Mouse (Mus musculus) telencephalon, adult 2 months (tissue): ENCODE measurements around the gene Mpped2.

Experiments used
- DNase-seq: peaks from one replicate; pipeline ENCODE4 v3.0.0-alpha.2; 2011; ENCODE audit warnings: low read depth, low spot score

The Mpped2 gene

DNA sequence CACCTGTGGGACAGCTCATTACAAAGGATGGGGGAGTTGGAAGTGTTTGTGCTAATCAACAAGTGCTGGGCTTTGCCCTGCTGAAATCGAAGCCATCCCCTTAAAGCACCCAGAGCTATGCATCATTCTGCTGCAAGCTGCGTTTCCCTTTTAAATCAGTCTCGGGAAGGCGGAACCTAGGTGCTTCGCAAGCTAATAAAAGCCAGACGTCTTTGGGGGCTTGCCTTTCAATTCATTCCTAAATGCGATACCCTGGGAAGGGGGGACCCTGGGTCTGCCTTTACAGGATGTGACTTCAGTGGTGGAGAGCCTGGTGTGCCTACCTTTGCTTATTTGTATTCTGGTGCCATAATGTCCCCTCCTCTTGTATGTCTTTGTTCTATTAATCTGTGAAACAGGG, 103.2 kb downstream of the Mpped2 start:
- DNase-seq: no peak

DNA sequence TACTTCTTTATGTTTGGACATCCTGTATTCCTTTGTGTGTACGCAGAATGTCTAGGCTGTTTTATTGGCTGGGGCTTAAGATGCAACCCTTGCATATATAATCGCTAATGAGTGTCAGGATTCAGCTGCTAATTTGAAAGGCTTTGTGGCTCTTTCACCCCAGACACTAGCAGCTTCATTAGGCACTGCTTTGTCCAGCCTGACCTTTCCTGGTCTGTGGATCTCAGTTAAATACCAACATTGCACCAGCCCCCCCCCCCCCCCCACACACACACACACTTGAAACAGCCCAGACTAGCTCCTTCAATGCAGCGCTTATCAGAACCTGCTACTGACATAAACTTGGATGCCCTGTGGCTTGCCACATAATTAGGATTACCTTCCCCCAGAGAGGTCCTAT, 104.8 kb downstream of the Mpped2 start:
- no peak for DNase-seq

DNA sequence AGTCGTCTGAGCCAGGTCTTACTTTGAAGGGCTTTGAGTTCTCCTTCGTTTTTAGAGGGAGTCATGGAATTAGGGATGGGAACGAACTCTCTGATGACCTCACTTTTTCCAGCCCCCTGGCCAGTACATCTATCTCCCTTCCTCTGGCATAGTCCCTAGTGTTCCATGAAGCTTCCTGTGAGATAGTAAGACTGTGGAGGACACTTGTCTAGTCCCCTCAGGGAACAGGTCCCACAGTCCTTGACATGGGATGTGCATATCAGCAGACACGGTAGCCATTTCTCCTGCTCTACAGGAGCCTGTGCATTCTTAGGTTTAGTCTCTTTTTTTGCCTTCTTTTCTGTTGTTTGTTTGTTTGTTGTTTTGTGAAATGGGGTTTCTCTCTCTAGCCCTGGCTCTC, 105.8 kb downstream of the Mpped2 start:
- no peak for DNase-seq

DNA sequence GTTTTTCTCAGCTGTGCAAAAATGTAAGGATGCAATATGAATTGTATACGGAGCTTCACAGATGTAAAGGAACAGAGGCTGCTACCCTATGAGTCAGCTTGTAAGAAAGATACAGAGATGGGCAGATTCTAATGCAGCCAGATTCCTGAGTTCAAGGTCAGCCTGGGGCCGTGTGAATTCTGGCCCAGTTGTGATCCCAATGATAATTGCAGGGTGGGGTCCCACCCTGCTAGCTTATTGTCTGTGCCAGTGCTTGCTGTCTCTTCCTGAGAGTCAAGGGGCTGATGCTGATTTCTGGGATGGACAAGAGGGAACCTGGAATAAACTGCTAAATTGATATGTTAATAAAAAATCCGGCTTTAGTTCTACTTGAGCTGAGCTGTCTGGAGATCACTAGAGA, 122.8 kb downstream of the Mpped2 start:
- DNase-seq: no peak

DNA sequence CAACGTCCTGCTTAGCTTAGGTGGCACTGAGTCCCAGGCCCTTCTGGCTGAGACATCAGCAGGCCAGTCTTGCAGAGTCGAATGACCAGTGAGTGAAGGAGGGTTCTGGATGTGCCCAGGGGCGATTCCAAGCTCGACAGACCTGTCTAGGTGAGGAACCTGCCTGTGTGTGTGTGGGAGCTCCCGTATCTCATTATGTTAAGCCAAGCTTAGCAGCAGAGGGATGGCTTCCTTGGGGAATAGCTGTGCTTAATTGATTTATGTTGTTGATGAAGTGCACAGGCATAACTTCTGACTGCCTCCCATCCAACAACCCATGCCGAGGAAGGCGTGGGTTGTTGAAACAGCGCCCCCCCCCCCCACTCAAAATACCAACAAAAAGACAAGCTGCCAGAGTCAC, 128.2 kb downstream of the Mpped2 start:
- DNase-seq: no peak

DNA sequence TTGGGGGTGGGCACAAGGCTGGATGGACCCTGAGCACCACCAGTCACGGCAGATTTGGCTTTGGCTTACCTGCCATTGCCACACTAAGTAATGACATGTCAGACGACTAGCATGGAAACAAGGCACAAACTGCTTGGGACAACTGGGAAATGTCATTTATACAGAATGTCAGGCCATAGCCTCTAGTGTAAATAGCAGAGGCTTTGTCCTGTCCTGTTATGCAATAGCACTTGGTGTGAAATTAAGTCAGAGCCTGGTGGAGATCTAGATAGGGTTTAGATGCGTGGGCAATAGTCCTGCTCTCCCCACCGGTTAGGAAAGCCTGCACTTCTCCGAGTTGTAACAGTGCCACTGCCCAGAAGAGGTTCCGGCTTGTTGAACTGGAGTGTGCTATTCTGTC, 128.8 kb downstream of the Mpped2 start:
- DNase-seq: no peak

DNA sequence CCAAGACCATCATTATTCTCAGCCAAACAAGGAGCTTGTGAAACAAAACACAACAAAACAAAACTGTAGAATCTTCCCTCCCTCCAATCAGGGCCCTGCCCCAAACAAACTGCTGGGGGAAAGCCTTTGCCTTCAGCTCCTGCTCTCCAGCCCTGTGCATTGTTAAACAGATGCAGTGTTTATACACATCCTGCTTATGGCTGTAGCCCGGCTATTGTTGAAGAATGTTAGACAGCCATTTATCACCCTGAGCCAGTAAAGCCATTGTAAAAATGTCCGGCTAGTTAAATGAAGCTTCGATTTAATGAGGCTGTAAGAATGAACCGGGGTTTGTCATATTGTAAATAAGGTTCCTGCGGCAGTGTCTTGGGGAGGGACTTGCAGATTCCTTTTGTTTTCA, 129.5 kb downstream of the Mpped2 start:
- no peak for DNase-seq

DNA sequence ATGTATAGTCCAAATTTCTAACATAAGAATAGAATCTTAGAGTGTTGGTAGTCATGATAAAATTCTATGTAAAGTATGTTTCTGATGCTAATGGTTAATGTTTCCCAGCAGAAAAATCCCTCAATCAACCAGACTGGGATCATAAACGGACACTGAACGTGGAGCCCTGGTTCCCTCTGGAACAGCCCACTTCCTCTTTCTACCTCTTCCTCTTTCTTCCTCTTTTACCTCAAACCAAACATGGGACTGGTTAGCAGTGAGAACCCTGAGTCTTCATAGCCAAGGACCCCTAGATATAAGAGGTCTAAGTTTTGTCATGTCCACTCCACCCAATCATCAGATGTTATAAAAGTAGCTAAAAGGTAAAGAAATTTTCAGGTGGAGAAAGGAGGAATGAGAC, 132.4 kb downstream of the Mpped2 start:
- DNase-seq: no peak

DNA sequence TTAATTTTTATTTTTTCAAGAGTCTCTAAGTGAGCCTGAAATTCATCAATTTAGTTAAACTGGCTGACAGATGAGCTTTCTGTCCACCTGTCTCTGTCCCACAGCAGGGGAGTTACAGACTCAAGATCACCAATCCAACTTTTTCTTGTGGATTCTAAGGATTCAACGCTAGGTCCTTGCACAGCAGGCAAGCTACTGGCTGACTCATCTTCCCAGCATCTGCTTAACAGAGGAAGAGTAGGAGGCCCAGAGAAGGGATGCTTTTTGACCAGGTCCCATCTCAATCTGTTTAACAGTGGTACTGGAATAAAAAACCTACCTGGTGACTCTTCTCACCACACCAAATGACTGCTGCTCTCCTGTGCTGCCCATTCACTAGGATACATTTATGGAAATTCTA, 133.0 kb downstream of the Mpped2 start:
- peak; percentile 17 for DNase-seq

DNA sequence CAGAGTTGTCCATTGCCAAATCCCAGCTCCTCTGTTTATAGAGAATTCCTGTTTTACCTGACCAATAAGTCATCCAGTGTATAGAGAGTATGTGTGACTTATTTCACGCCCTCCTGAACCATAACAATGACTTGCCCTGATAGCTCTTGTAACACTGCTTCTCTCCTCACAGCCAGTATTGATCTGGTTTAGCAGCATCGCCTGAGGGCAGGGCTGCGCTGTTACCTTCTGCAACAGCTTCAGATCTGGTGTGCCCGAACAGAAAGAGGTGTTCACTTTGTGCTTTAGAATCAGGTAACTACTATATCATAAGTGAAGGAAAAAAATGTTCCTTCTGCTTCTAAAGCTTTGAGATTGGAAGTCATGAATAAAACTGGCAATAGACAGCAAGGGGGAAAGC, 133.7 kb downstream of the Mpped2 start:
- no peak for DNase-seq

DNA sequence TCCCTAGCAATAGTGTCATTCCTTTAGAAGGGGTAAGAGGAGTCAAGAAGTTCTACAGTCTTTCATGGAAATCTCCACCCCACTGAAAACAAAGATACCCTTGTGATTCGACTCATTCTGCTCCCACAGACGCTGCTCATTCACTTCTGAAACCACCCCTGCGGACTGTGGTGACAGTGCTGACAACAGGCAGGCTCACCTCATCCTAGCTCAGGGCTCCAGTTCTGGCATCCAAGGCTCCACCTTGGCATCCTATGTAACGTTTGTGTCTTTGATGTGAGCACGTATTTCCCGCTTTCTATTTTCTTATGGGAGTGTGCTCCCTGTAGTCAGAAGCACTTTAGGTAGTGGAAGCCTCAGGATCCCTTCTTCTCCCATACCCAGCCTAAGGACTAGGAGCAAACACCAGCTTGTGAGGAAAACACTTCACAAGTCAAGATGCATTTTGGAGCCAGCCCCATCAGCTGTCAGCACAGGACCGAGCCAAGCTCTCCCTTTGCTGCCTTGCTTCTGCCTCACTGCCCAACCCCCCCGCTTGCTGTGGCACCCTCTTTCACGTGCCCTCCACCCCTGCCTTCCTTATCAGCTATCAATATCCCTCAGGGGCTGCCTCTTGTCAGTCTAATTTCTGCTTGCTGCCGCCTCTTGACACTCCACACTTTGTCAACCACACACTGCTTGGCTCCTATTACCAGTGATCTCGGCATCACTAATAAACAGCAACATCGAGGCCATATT, 135.7 kb downstream of the Mpped2 start:
- DNase-seq: no peak

DNA sequence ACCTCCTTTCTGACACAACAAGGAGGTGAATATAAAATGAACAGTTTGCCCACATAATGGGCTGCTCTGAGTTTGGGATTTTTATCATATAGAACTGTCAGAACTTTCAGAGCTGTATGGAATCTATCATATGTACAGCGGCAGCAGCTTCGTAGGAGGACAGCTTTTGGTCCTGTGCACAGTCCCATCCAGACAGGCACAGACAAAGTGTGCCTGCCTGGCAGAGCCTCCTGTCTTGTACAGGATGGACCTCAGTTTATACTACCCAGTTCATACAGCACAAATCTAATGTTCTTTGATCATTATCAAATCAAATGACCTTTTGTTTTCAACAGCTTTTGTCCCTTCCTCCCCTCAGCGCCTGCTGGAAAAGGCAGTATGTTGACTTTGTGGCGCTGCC, 136.4 kb downstream of the Mpped2 start:
- DNase-seq: no peak

DNA sequence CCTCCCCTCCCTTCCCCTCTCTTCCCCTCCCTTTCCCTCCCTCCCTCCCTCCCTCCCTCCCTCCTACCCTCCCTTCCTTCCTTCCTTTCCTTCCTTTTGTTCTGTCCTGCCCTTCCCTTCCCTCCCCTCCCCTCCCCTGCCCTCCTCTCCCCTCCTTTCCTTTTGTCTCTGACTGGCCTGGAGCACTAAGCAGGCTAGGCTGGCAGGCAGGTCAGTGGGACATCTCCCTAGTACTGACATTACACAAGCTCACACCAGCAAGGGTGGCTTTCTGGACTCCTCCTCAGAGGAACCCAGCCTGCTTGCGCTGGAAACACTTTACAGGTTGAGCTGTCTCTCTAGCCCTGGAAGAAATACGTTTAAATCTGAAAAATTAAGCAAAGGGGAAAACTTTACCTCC, 139.5 kb downstream of the Mpped2 start:
- no peak for DNase-seq

DNA sequence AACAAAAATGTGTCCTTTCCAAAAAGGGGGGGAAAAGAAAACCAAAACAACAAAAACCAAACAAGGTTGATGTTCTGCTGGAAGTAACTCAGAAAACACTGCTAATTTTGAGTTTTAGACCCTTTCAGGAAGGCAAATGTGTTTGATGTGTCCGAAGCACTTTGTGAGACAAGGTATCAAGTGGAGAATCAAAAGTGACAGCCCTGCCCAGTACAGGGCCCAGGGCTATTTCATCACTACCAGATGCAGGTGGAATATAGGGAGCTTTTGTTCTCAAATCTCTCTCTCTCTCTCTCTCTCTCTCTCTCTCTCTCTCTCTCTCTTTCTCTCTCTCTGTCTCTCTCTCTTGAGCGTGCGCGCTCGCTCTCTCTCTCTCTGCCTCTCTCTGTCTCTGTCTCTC, 140.1 kb downstream of the Mpped2 start:
- no peak for DNase-seq

DNA sequence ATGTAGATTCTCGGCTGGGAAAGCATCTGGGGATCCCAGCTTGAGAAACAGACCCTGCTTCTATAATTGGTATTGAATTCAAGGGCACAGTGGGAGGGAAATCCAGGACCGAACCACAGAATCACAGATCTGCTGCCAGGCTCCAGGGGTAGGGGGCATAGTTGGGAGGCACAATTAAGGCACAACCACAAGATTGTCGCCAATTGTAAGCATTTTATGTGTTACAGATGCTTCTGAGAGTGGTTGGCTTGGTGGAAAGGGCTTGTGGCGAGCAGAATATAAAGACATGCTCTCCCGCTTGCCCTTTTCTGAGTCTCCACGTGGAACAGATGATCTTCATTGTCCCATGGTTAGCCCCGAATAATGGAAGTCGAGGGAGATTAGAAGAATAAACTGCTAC, 142.3 kb downstream of the Mpped2 start:
- no peak for DNase-seq

DNA sequence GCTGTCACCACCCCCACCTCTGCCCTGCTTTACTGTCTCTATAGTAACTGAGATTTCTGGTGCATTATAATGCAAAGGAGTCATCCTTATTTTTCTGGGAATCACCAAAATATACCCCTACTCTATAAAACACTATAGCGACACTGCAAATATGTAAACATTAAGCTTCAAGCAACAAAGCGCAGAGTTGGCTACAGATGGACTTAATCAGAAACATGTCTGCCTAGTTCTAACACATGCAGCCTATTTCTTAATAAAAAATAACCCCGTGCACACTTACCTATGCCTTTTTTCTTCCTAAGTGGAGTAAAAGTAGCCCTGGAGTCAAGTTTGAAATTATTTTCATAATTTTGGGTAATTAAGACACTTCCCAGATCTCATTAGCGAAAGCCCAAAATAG, 144.2 kb downstream of the Mpped2 start:
- DNase-seq: no peak

DNA sequence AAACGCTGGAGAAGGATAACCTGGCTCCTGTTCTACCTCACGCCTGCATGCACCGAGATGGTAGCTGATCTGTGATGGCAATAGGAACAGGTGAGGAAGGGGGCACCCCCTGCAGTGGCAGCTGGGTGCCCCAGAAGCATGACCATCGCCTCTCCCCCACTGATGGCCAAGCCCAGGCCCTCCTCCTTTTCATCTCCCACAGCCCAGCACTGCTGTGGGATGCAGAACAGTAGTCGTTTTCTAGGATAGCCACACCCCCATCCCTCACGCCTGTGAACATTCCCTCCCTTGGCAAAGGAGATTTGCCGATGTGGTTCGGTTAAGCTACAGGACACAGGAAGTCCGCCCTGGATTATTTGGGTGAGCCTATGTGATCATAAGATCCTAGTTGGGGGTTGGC, 151.1 kb downstream of the Mpped2 start:
- no peak for DNase-seq

DNA sequence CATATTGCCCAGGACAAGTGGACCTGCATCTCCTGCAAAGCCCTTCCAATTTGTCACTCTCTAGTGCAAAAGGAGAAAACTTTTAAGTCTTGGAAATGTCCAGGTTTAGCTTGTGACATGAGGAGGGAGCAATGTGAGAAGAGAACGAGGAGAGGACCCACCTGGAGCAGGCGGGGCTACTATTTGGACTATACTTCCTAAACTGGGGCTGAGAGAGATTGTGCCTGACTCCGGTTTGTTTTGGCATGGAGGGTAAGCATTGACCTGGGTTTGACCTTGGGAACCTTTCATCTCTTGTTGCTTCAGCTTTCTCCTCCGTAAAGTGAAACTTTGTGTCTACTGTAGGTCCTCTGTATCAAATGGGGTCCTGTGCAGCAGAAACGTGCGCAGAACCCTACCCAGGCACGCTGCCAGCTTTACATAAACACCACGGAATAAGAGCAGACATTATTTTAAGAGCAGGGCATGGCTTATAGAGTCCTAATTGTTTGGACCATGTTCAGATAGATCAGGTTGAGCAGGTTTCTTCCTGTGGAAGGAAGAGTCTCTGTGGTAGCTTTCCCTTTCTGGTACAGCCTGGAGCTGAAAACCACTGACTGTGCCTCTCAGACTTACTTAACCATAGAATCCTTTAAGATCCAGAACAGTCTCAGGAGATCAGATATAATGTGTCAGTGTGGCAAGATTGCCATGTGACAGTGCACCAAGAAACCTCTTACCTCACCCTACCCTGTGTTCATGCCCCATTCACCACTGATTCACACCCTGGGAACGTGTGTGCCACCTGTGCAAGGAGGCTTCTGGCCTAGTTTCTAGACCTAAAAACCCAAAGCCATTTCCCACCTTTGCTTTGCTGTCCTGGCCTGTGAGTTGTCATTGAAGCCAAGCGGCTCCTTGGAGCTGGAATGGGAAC, 152.0 kb downstream of the Mpped2 start:
- DNase-seq: no peak

DNA sequence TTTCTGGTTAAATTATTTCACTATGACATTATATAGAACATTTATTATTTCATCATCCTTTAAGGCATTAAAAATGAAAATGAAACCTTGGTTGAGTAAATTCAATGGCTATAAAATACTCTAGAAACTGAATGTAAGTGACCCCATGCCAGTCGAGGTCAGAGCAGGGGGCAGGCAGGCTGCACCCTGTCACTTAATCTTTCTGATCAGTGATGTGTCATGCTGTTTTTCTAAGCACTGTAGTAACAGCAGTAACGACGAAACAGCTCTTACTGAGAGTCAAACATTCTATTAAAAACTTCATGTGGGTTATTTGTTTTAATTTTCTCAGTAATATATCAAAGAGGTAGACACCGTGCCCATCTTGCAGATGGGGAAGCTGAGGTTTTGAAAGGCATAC, 153.4 kb downstream of the Mpped2 start:
- no peak for DNase-seq

DNA sequence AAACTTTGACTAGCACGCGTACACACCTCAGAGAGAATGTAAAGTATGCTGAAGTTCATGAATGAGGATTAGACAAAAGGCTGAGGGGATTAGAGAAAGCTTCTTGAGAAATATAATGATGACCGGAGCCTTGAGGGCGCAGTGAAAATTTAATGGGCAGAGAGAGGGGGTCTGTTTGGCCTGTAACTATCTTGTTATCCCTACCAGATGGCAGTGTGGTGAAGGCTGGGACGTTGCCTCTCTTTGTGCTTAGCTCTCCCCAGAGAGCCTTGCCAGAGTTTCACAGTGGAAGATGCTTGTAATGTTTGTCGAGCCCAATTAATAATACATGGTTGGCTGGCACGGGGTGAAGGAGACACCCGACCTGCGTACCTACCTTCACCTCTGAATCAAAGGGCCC, 156.3 kb downstream of the Mpped2 start:
- no peak for DNase-seq

DNA sequence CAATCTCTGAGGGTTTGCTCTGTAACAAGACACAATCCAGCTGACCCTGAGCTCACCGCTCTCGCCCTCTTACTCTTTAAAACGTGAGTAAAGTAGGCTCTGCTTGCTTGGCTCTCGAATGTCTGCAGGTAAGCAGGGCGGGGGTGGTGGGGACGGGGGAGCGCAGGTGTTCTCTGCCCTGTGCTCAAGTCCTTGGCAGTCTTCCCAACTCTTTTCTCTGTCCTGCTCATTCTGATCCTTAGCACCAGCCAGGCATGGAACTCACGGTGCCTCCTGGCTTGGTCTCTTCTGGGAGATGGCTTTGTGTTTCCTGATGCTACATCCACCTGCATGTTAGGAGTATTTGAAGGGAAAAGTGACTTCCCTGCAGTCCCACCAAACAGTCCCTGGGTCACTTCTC, 158.4 kb downstream of the Mpped2 start:
- no peak for DNase-seq

DNA sequence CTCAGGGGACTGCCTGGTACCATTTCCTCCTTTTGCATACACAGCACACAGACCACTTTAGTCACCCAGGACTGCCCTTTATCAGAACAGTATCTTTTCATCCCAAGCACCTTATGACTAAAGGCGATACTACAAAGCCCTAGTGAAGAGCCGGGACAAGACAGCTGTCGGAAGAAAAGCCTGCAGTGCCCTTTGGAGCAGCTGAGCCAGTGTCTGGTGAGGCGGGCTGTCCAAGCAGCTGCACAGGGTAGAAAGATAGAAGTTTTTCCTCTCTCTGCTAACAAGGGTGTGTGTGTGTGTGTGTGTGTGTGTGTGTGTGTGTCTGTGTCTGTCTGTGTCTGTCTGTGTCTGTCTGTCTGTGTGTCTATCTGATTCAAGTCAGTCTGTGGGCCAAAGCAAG, 161.1 kb downstream of the Mpped2 start:
- no peak for DNase-seq

DNA sequence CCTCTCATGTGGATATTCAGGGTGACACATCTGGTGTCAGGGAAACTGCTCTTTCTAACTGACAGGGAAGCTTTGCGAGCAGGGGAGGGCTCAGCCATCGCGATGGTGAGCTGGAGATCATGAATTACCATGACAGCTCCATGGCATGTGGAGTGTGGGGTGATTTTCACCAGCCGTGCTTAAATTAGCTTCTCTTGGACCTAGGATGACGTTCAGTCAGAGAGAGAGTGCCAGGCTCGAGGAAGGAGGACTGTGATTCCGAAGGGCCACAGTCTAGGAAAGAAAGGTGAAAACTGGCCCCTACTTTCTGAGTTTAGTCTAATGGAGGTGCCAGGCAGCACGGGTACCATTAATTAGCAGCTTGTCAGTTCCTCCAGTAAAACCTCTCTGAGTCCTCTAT, 161.7 kb downstream of the Mpped2 start:
- no peak for DNase-seq
